ENCODE assay signal across 9 mouse cellular contexts in the genomic region with DNA sequence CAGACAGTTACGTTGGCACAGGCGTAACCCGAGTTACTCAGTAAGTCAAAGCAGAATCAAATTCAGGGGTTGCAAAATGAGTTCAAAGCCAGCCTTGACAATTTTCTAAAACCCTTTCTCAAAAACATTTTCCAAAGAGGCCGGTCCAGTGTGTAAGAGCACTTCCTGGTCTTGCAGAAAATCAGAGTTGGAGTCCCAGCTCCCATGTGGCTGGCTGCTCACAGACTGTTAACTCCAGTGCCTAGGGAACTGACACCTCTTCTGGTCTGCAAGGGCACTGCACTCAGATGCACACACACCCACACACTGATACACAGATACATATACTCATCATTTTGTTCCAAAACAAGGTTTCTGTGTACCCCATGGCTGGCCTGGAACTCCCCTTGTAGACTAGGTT. TPM values are rescaled to one million over a fixed set of nuclear protein-coding genes. Genes with fewer than 3 reads are reported as not detected.
A peak's percentile ranks its signal among the peaks of the same experiment; 100 is the strongest.
DNase-seq lines count a peak whose midpoint lies in the region; ATAC-seq and TF ChIP-seq lines count a peak whose summit lies in the region.
"Had no signal": no experiment of that assay in that cellular context is flagged by ENCODE, and none has a peak within 500 bp of the region (broad histone marks: within the 10 kb centered on the region; RNA-seq: fewer than 3 reads in every experiment).

No protein-coding gene starts in this region.

- peaks cover 71% of the 10 kb centered on the region for H3K36me3 ChIP-seq in heart, embryonic 13.5 days
- H3K36me3 ChIP-seq in ES-E14 (ENCODE audit: control insufficient read depth, insufficient read depth, low read length, poor library complexity, severe bottlenecking), result peaks cover 35% of the 10 kb centered on the region
- H3K36me3 ChIP-seq in hindbrain, embryonic 12.5 days, result peaks cover 40% of the 10 kb centered on the region
- peaks cover 34% of the 10 kb centered on the region for H3K36me3 ChIP-seq in midbrain, embryonic 13.5 days

- peak overlapping the region; percentile 85 for H3K4me2 ChIP-seq in heart, embryonic 13.5 days
- H3K4me2 ChIP-seq in hindbrain, embryonic 12.5 days (replicated peaks), result peak overlapping the region; percentile 72
- peak overlapping the region; percentile 80 for H3K4me2 ChIP-seq in midbrain, embryonic 13.5 days (replicated peaks)

- 93% methylated on average over 4 of the region's 4 CpGs for WGBS in heart, embryonic 13.5 days
- 93% methylated on average over 4 of the region's 4 CpGs for WGBS in hindbrain, embryonic 12.5 days
- 93% methylated on average over 4 of the region's 4 CpGs for WGBS in midbrain, embryonic 13.5 days

- peaks cover 64% of the 10 kb centered on the region for H3K4me1 ChIP-seq in heart, embryonic 13.5 days
- peaks cover 6 to 9% of the 10 kb centered on the region in 2 experiments; a peak in 2 of 4 replicates for H3K4me1 ChIP-seq in ES-E14 (ENCODE audit: control insufficient read depth in 2 of 2, insufficient read depth in 2 of 2, low read length in 2 of 2, poor library complexity in 1 of 2)
- H3K4me1 ChIP-seq in hindbrain, embryonic 12.5 days, result peaks cover 39% of the 10 kb centered on the region
- H3K4me1 ChIP-seq in midbrain, embryonic 13.5 days (replicated peaks), result peaks cover 55% of the 10 kb centered on the region

- H3K9me3 ChIP-seq in heart, embryonic 13.5 days, result peaks cover 4% of the 10 kb centered on the region; the same call in 1 of the 2 replicates
- H3K9me3 ChIP-seq in ES-E14 (ENCODE audit: control insufficient read depth, insufficient read depth, low read depth, low read length), result no peaks in the 10 kb centered on the region
- H3K9me3 ChIP-seq in hindbrain, embryonic 12.5 days (replicated peaks), result no peaks in the 10 kb centered on the region
- H3K9me3 ChIP-seq in midbrain, embryonic 13.5 days, result no peaks in the 10 kb centered on the region

- peak overlapping the region; percentile 97 for H3K27ac ChIP-seq in heart, embryonic 13.5 days (replicated peaks)
- peak overlapping the region; percentile 96; the same call in 1 of the 2 replicates for H3K27ac ChIP-seq in ES-E14 (ENCODE audit: insufficient read depth, low read depth, low read length, poor library complexity, severe bottlenecking)
- H3K27ac ChIP-seq in hindbrain, embryonic 12.5 days, result peak overlapping the region; percentile 97
- H3K27ac ChIP-seq in midbrain, embryonic 13.5 days, result peak overlapping the region; percentile 97

- peak overlapping the region; percentile 98 for H3K9ac ChIP-seq in heart, embryonic 13.5 days
- peak overlapping the region; percentile 94; the same call in 1 of the 2 replicates for H3K9ac ChIP-seq in ES-E14 (ENCODE audit: insufficient read depth, low read depth, low read length, poor library complexity, severe bottlenecking)
- peak overlapping the region; percentile 97 for H3K9ac ChIP-seq in hindbrain, embryonic 12.5 days
- peak overlapping the region; percentile 69 for H3K9ac ChIP-seq in midbrain, embryonic 13.5 days (replicated peaks)

- ATAC-seq in heart, embryonic 13.5 days (ENCODE audit: extremely low read depth, insufficient number of reproducible peaks, low FRiP score, low TSS enrichment), result no peak
- no peak for ATAC-seq in hindbrain, embryonic 12.5 days (ENCODE audit: low FRiP score)
- 0 out of 2 replicates have a peak, but pooled peaks have one; percentile 5 for ATAC-seq in midbrain, embryonic 13.5 days

- H3K27me3 ChIP-seq in heart, embryonic 13.5 days (replicated peaks), result no peaks in the 10 kb centered on the region
- no peaks in the 10 kb centered on the region for H3K27me3 ChIP-seq in hindbrain, embryonic 12.5 days
- H3K27me3 ChIP-seq in midbrain, embryonic 13.5 days, result no peaks in the 10 kb centered on the region

- peak overlapping the region; percentile 77 for H3K4me3 ChIP-seq in heart, embryonic 13.5 days
- H3K4me3 ChIP-seq in ES-E14 (ENCODE audit: insufficient read depth in 1 of 2, low read depth in 1 of 2, low read length in 2 of 2, poor library complexity in 1 of 2, severe bottlenecking in 1 of 2), result peak overlapping the region; percentile 60 to 84
- H3K4me3 ChIP-seq in hindbrain, embryonic 12.5 days, result peak overlapping the region; percentile 90
- peak overlapping the region; percentile 93 for H3K4me3 ChIP-seq in midbrain, embryonic 13.5 days (replicated peaks)

- DNase-seq in heart, postnatal 4 days, result no peak
- no peak for DNase-seq in ES-E14 (ENCODE audit: low read depth, low spot score)
- no peak for DNase-seq in right cerebral cortex, postnatal 25 days
- DNase-seq in adrenal gland, postnatal 25 days, result no peak
- DNase-seq in kidney, adult 11 months, result no peak
- DNase-seq: gastrocnemius, postnatal 10 days had no signal

- in situ Hi-C loops in ES-E14 (cut with MboI; ENCODE audit: low sequenced_read_pairs in 2 of 2, unreplicated experiment in 2 of 2), result no loop called here

TF ChIP-seq in ES-E14, 5 proteins besides CTCF, POLR2A, EP300 and RAD21:
- TF ChIP-seq ZNF384 (IDR thresholded peaks at IDR 0.05; ENCODE audit: low read depth, low read length) (no peak), MAFK (IDR thresholded peaks at IDR 0.05; ENCODE audit: insufficient read depth, low read depth, low read length) (no peak), CHD2 (IDR thresholded peaks at IDR 0.05; ENCODE audit: low read depth, low read length) (no peak), ZC3H11A (IDR thresholded peaks at IDR 0.05; ENCODE audit: borderline replicate concordance, low read depth, low read length) (no peak), HCFC1 (IDR thresholded peaks at IDR 0.05; ENCODE audit: borderline replicate concordance, insufficient read depth, low read length) (no peak)
TF ChIP-seq in ES-E14: peak in this region for 0.

RNA-seq across cellular contexts. Expression of a gene that starts 0.9 kb away (rescaled TPM):
- polyA plus RNA-seq in heart, embryonic 13.5 days (2015; fragmentation: Nextera tagmentation; extraction: Ambion mirVana), result 84.9 and 88.1 TPM in 2 replicates
- 100 to 1,000 TPM; 108 to 119 TPM for total RNA-seq in heart, postnatal 4 days (2021)
- 350 and 528 TPM in 2 replicates for total RNA-seq in ES-E14 (2012; rRNA removed)
- 151 and 152 TPM in 2 replicates for polyA plus RNA-seq in hindbrain, embryonic 12.5 days (2016; fragmentation: Nextera tagmentation; extraction: Ambion mirVana)
- polyA plus RNA-seq in midbrain, embryonic 13.5 days (2015; fragmentation: Nextera tagmentation; extraction: Ambion mirVana), result 116 and 123 TPM in 2 replicates
- 164 and 195 TPM in 2 replicates for total RNA-seq in adrenal gland, postnatal 25 days (2021)

RNA-seq across cellular contexts. Expression of a gene that starts 5.8 kb away (rescaled TPM):
- 44.7 and 47.3 TPM in 2 replicates for polyA plus RNA-seq in heart, embryonic 13.5 days (2015; fragmentation: Nextera tagmentation; extraction: Ambion mirVana)
- total RNA-seq in heart, postnatal 4 days (2021), result 10 to 100 TPM; 32.5 to 36.0 TPM
- 22.7 and 24.2 TPM in 2 replicates for total RNA-seq in ES-E14 (2012; rRNA removed)
- 40.0 and 40.7 TPM in 2 replicates for polyA plus RNA-seq in hindbrain, embryonic 12.5 days (2016; fragmentation: Nextera tagmentation; extraction: Ambion mirVana)
- 19.8 and 22.1 TPM in 2 replicates for polyA plus RNA-seq in midbrain, embryonic 13.5 days (2015; fragmentation: Nextera tagmentation; extraction: Ambion mirVana)
- 32.3 and 40.8 TPM in 2 replicates for total RNA-seq in adrenal gland, postnatal 25 days (2021)

RNA-seq across cellular contexts. Expression of a gene that starts 13.9 kb away (rescaled TPM):
- 8.1 and 8.8 TPM in 2 replicates for polyA plus RNA-seq in heart, embryonic 13.5 days (2015; fragmentation: Nextera tagmentation; extraction: Ambion mirVana)
- total RNA-seq in heart, postnatal 4 days (2021), result 1 to 10 TPM; 7.5 to 8.0 TPM
- 3.6 and 6.3 TPM in 2 replicates for total RNA-seq in ES-E14 (2012; rRNA removed)
- 8.1 and 10.3 TPM in 2 replicates for polyA plus RNA-seq in hindbrain, embryonic 12.5 days (2016; fragmentation: Nextera tagmentation; extraction: Ambion mirVana)
- polyA plus RNA-seq in midbrain, embryonic 13.5 days (2015; fragmentation: Nextera tagmentation; extraction: Ambion mirVana), result 9.7 and 10.0 TPM in 2 replicates
- 9.6 and 12.1 TPM in 2 replicates for total RNA-seq in adrenal gland, postnatal 25 days (2021)

RNA-seq across cellular contexts. Expression of a gene that starts 21.0 kb away (rescaled TPM):
- 12.7 and 14.8 TPM in 2 replicates for polyA plus RNA-seq in heart, embryonic 13.5 days (2015; fragmentation: Nextera tagmentation; extraction: Ambion mirVana)
- total RNA-seq in heart, postnatal 4 days (2021), result 1 to 10 TPM; 3.9 to 4.3 TPM
- 0.31 TPM in 1 of 2 replicates, not detected in the other for total RNA-seq in ES-E14 (2012; rRNA removed)
- 12.6 and 13.1 TPM in 2 replicates for polyA plus RNA-seq in hindbrain, embryonic 12.5 days (2016; fragmentation: Nextera tagmentation; extraction: Ambion mirVana)
- 11.2 and 11.3 TPM in 2 replicates for polyA plus RNA-seq in midbrain, embryonic 13.5 days (2015; fragmentation: Nextera tagmentation; extraction: Ambion mirVana)
- total RNA-seq in adrenal gland, postnatal 25 days (2021), result 6.7 and 10.9 TPM in 2 replicates

RNA-seq across cellular contexts. Expression of a gene that starts 25.0 kb away (rescaled TPM):
- 8.1 and 8.7 TPM in 2 replicates for polyA plus RNA-seq in heart, embryonic 13.5 days (2015; fragmentation: Nextera tagmentation; extraction: Ambion mirVana)
- 1 to 10 TPM; 5.0 to 5.5 TPM for total RNA-seq in heart, postnatal 4 days (2021)
- total RNA-seq in ES-E14 (2012; rRNA removed), result 20.9 and 34.9 TPM in 2 replicates
- polyA plus RNA-seq in hindbrain, embryonic 12.5 days (2016; fragmentation: Nextera tagmentation; extraction: Ambion mirVana), result 21.9 and 23.6 TPM in 2 replicates
- 21.8 and 23.4 TPM in 2 replicates for polyA plus RNA-seq in midbrain, embryonic 13.5 days (2015; fragmentation: Nextera tagmentation; extraction: Ambion mirVana)
- 9.2 and 17.7 TPM in 2 replicates for total RNA-seq in adrenal gland, postnatal 25 days (2021)
